Mouse (Mus musculus) myocyte (in vitro differentiated cells): ENCODE measurements around the gene Epb41l4b.

Source experiments
- MYOD1 ChIP-seq, 3 experiments: IDR thresholded peaks; one replicate each; pipeline ENCODE4 v1.6.1; 2011; ENCODE audit warnings: control low read depth in 2 of 3, low read depth in 2 of 3, mild to moderate bottlenecking in 2 of 3, moderate library complexity in 1 of 3; ENCODE audit not compliant: insufficient read length in 2 of 3, control insufficient read depth in 1 of 3
- POLR2A ChIP-seq: IDR thresholded peaks from one replicate; pipeline ENCODE4 v1.6.1; 2011; ENCODE audit warnings: low read depth, mild to moderate bottlenecking, control low read depth, moderate library complexity; ENCODE audit not compliant: insufficient read length
- SRF ChIP-seq: IDR thresholded peaks from one replicate; pipeline ENCODE4 v1.6.1; 2011; ENCODE audit warnings: low read depth; ENCODE audit not compliant: control insufficient read depth, insufficient read length
- TCF12 ChIP-seq: IDR thresholded peaks from one replicate; pipeline ENCODE4 v1.6.1; 2011; ENCODE audit warnings: mild to moderate bottlenecking, control low read depth; ENCODE audit not compliant: poor library complexity, insufficient read depth, severe bottlenecking
- TCF3 ChIP-seq: IDR thresholded peaks from one replicate; pipeline ENCODE4 v1.6.1; 2011; ENCODE audit warnings: low read depth, control low read depth; ENCODE audit not compliant: insufficient read length
- USF1 ChIP-seq: IDR thresholded peaks from one replicate; pipeline ENCODE4 v1.6.1; 2011; ENCODE audit warnings: low read depth, mild to moderate bottlenecking, control low read depth, moderate library complexity

GRCm38 (mm10) chr4:57043621-57044020 lies 99.6 kb downstream of the Epb41l4b start:
- no peak for TF ChIP-seq TCF3
- no peak for TF ChIP-seq MYOD1 (IDR thresholded peaks at IDR 0.05; ENCODE audit: control insufficient read depth in 1 of 3, insufficient read length in 2 of 3, low read depth in 2 of 3)
- TF ChIP-seq SRF: no peak
- no peak for TF ChIP-seq TCF12
- no peak for TF ChIP-seq POLR2A
- no peak for TF ChIP-seq USF1
